Mouse (Mus musculus) macrophage (primary cell): ENCODE measurements around the gene Hist2h2ab. TPM values are rescaled to one million over a fixed set of nuclear protein-coding genes. Genes with fewer than 3 reads are reported as not detected.
"Not testable (repeated sequence)": the region's sequence is repeated elsewhere in the genome, so short reads cannot be mapped to it uniquely, and the experiment has no call there.

ENCODE experiments used
- H3K27ac ChIP-seq: fragments of 350-480 bp; formaldehyde crosslinking; 2 replicates; pipeline ENCODE4 v1.9.0; 2021
- H3K36me3 ChIP-seq: fragments of 350-480 bp; formaldehyde crosslinking; 2 replicates; pipeline ENCODE4 v1.9.0; 2021; ENCODE audit errors: inconsistent target
- H3K4me3 ChIP-seq: fragments of 350-480 bp; formaldehyde crosslinking; 2 replicates; pipeline ENCODE4 v1.9.0; 2021; ENCODE audit errors: inconsistent target
- H3K79me2 ChIP-seq: fragments of 350-480 bp; formaldehyde crosslinking; 2 replicates; pipeline ENCODE4 v1.9.0; 2021; ENCODE audit errors: inconsistent target
- WGBS: methylation state at CpG from one replicate; pipeline ENCODE4 v1.1.7; 2026; ENCODE audit warnings: inconsistent platforms; ENCODE audit not compliant: missing documents; 5-methylcytosine and 5-hydroxymethylcytosine counted together
- polyA plus RNA-seq: library from polyadenylated mRNA; stranded (reverse); fragments of 250-400 nt; gene quantifications from 3 replicates; pipeline ENCODE4 v1.2.4, GENCODE M21; 2018; ENCODE audit warnings: inconsistent platforms

Hist2h2ab gene
- polyA plus RNA-seq, 1 experiment from 2014 or later = not detected

DNA sequence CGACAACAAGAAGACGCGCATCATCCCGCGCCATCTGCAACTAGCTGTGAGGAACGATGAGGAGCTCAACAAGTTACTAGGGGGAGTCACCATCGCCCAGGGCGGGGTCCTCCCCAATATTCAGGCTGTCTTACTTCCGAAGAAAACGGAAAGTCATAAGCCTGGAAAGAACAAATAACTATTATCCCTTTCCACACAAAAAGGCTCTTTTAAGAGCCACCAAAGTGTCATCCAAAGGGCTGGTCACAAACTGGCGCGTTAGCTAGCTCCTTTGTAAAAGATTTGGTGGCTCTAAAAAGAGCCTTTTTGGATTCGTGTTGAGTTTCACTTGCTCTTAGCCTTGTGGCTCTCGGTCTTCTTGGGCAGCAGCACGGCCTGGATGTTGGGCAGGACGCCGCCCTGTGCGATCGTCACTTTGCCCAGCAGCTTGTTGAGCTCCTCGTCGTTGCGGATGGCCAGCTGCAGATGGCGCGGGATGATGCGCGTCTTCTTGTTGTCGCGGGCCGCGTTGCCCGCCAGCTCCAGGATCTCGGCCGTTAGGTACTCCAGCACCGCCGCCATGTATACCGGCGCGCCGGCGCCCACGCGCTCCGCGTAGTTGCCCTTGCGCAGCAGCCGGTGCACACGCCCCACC is 583 bp downstream of the Hist2h2ab start:
- peak overlapping the region; percentile 95 for H3K27ac ChIP-seq
- H3K36me3 ChIP-seq = not testable (repeated sequence)
- under 1% methylated on average over 18 of the region's 47 CpGs for WGBS
- peaks cover 37% of the 10 kb centered on the region for H3K79me2 ChIP-seq
- peak overlapping the region; percentile 74 for H3K4me3 ChIP-seq

DNA sequence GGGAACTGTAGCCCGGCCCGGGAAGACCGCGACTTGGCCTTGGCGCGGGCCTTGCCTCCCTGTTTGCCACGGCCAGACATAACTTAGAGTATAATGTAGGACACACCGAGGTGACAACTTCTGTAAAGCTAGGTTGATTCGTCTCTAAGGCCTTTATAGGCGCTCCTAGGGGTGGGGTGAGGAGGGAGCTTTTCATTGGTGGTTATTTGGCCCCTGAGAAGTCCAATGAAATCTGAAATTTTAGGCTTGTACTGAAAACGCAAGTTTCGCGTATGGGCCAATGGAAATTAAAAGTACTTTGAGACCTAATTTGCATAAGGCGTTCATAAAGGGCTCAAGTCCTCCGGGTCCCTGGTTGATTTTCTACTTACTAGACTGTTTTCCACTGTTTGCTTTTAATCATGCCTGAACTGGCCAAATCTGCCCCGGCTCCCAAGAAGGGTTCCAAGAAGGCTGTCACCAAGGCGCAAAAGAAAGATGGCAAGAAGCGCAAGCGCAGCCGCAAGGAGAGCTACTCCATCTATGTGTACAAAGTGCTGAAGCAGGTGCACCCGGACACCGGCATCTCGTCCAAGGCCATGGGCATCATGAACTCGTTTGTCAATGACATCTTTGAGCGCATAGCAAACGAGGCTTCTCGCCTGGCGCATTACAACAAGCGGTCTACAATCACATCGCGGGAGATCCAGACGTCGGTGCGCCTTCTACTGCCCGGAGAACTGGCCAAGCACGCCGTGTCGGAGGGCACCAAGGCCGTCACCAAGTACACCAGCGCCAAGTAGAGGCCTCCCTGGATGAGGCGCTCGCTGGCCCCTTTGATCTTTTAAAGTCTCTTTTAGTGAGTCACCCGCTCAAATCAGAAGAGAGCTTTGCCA is 1.3 kb downstream of the Hist2h2ab start, which contains the start of the genes Hist2h2ac and Hist2h2be:
Gene Hist2h2ac (minus strand): TSS at position 116 of the 875 bp plus-strand sequence.
Gene Hist2h2be (plus strand): TSS at position 355 of the 875 bp plus-strand sequence.
- peak within 1 kb of the TSS; percentile 74 for H3K4me3 ChIP-seq
- peak within 1 kb of the TSS; percentile 95 for H3K27ac ChIP-seq
- peaks cover 45% of the 10 kb centered on the region for H3K79me2 ChIP-seq
- H3K36me3 ChIP-seq = no peaks in the 10 kb centered on the region
- WGBS = 0% methylated on average over 35 of the region's 43 CpGs

DNA sequence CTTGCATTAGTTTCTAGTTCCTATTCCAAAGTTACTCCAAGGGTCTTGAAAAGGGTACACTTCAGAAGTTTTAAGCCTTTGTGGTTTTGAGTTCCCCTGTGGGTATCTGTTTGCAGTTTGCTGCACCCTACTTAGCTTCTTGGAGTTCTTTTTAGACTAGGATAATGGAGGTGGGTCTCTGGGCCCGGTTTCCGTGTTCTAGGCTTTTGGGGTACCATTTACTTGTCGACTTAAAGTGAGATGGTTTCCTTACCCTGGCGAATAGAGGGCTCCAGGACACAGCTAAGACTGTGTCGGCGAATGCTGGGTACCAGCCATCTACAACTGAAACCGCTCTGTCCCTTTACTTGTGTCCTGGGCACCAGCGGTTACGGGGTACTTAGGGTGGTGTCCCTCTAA is 2.0 kb downstream of the Hist2h2ab start:
- WGBS = 10% methylated on average over 9 of the region's 9 CpGs
- Histone ChIP-seq H3K4me3 (peak overlapping the region; percentile 58), H3K27ac (peak overlapping the region; percentile 92), H3K79me2 (peaks cover 46% of the 10 kb centered on the region), H3K36me3 (no peaks in the 10 kb centered on the region)

DNA sequence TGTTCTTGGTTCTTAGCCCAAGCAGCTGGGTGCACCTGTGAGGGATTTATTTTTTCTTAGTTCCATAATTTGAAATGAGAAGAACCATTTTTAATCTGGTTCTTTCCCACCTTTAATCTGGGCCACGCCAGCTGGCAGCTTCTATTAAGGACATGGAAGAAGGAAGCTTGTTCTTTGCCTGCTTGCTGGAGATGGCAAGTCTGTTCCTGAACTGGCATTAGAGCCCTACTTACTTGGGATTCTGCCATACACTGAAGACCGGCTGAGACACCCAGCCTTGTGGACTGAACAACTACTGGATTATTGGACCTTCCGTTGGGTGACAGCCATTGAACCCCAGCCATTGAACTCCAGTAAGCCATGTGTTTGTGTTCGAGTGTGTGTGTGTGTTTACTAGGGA is 3.1 kb downstream of the Hist2h2ab start:
- Histone ChIP-seq H3K36me3 (no peaks in the 10 kb centered on the region), H3K27ac (peak overlapping the region; percentile 92), H3K79me2 (peaks cover 46% of the 10 kb centered on the region), H3K4me3 (peak overlapping the region; percentile 58)
- WGBS = 93% methylated on average over 4 of the region's 4 CpGs

DNA sequence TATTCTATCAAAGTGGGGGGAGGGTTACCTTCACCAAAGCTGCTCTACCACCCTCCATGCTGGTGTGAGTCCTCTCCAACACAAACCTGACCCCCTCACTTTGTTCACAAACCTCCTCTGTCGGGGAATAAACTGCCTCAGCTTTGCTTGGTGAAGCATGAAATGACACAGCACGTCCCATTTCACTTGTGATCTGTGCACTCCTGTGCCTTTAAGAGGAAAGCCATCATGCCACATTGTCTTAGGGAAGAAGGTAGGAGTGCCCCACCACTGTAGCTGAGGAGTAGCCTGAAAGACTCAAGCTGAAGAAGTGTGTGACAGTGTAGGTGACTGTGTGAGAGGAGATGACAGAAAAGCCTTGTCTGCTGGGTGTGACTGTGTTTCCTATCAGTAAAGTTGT is 5.8 kb downstream of the Hist2h2ab start:
- Histone ChIP-seq H3K36me3 (no peaks in the 10 kb centered on the region), H3K79me2 (peaks cover 46% of the 10 kb centered on the region), H3K27ac (peak overlapping the region; percentile 94), H3K4me3 (no peak overlapping the region)
- WGBS = 90% methylated on average over 2 of the region's 2 CpGs

DNA sequence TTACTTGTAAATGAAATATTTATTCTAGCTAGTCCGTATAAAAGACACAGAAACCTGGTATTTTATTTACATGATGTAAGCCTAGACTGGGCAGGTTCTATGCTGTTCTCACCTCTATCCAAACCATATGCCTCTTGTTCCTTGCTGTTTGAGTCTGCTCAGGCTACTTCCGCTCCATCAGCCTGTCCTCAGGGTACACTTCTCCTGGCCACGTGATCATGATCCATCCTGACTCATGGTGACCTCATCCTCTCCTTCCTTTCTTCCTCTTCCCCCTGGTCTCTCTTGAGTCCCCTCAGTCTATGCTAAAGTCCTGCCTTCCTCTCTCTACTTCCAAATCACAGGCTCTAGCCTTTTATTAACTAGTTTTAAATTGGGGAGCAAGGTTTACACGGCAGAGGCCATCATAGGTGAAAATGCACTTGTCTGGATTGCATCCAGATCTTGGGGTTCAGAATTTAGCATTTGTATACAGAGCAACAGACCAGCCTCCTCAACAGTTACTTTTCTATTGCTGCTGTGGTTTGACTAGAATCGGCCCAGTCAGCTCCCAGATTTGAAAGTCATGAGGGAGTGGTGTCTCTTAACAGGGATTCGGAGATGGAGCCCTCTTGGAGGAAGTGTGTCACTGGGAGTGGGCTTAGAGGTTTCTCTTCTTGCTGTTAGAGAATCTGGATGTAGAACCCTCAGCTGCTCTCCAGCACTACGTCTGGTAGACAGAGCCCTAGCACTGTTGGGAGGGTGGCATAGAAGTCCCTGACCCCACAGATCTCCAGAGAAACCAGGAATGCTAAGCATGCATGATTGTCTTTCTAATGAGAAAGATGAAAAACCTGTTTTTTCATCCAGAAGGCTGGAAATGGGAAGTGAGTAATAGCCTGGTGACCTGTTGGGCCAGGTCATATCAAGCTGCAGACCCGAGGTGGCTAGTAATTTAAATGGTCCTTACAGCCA is 7.3 kb downstream of the Hist2h2ab start:
- Histone ChIP-seq H3K27ac (peak overlapping the region; percentile 94), H3K79me2 (peaks cover 41% of the 10 kb centered on the region), H3K36me3 (no peaks in the 10 kb centered on the region), H3K4me3 (no peak overlapping the region)
- 28% methylated on average over 8 of the region's 8 CpGs for WGBS

DNA sequence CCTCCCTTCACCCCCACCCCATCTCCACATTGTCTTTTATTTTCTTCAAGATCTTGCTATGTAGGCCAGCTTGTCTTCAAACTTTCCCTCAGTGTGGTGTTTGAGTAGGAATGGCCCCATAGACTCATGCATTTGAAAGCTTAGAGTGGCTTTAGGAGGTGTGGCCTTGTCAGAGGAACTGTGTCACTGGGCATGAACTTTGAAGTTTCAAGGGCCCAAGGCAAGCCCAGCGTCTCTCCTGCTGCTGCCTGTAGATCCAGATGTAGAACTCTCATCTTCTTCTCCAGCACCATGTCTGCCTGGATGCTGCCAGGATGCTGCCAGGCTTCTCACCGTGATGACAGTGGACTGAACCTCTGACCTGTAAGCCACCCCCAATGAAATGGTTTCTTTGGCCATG is 9.2 kb downstream of the Hist2h2ab start:
- H3K79me2 ChIP-seq = peaks cover 23% of the 10 kb centered on the region
- WGBS = 77% methylated on average over 2 of the region's 2 CpGs
- H3K4me3 ChIP-seq = no peak overlapping the region
- H3K27ac ChIP-seq = peak overlapping the region; percentile 94
- H3K36me3 ChIP-seq = no peaks in the 10 kb centered on the region

DNA sequence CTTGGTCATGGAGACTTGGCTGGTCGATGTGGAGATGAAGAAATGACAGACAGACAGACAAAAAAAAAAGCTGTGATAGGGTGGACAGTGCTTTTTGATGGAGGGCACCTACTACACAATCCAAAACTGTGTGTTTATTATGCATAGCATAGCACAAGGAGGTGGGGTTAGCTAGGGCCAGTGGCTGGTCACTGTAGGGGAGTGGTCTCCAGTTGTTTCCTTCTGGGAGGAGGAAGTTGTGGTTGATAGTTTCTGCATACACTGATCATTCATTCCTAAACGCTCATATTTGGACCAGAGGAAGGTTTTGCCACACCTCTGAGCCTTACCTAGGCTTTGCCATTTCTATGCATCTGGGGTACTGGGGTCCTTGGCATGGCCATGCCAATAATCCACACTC is 10.7 kb downstream of the Hist2h2ab start:
- no peaks in the 10 kb centered on the region for H3K36me3 ChIP-seq
- no peak overlapping the region for H3K4me3 ChIP-seq
- no peak overlapping the region for H3K27ac ChIP-seq
- peaks cover 7% of the 10 kb centered on the region; the same call in 1 of the 2 replicates for H3K79me2 ChIP-seq
- WGBS = 50% methylated on average over 2 of the region's 2 CpGs

DNA sequence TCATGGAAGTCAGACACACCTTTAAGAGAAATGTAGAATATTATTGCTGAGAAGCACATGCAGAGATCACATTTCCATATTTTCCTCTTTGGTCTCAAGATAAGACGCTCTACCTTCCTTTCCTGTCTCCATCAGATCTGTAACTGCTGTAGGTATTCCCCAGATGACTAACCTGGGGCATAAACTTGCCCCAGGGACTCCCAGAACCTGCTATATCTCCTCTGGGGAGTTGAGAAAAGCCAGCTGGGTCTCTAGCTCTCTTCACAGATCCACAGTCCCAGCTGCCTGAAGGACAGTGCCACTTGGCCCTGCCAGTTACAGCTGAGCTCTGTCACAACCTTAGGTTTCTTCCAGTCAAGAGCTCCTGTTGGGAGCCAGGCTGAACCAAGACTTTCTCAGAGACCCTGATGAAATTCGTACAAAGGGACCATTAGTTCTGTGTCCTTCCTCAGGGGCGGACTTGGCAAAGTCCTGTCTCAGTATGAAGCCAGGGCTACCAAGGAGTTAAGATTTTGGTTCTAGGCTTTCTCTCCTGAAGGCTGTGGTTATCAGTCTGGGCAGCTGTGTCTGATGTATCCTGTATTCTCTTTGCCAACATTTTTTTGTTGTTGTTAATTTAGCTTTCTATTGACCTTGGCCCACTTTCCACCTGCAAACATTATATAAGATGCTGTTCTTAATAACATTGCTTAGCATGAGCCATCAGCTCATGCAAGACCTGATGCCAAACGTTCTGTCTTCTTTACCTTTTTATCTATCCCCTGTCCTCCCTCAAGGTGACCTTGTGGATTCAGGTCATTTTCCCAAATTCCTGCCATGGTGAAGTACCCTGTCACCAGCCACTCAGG is 11.5 kb downstream of the Hist2h2ab start:
- Histone ChIP-seq H3K36me3 (no peaks in the 10 kb centered on the region), H3K27ac (no peak overlapping the region), H3K79me2 (no peaks in the 10 kb centered on the region), H3K4me3 (no peak overlapping the region)
- 93% methylated on average over 4 of the region's 4 CpGs for WGBS

DNA sequence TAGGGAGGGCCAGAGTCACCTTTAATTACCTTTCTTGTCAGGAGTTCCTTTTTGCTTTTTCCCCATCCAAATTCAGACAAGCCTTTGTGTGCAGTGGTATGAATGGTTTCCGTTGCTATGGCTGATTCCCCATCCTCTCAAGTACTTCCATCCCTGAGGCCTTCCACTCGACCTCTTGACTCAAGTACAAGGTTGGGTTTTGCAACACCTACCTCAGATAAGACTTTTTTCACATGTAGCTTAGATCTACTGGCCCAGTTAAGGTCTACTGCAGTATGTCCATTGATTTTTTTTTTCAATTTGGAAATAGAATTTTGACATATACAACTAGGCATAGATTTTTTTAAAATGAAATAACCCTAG is 12.1 kb downstream of the Hist2h2ab start:
- Histone ChIP-seq H3K36me3 (no peaks in the 10 kb centered on the region), H3K79me2 (no peaks in the 10 kb centered on the region), H3K27ac (no peak overlapping the region), H3K4me3 (no peak overlapping the region)
- 79% methylated on average over 2 of the region's 2 CpGs for WGBS

DNA sequence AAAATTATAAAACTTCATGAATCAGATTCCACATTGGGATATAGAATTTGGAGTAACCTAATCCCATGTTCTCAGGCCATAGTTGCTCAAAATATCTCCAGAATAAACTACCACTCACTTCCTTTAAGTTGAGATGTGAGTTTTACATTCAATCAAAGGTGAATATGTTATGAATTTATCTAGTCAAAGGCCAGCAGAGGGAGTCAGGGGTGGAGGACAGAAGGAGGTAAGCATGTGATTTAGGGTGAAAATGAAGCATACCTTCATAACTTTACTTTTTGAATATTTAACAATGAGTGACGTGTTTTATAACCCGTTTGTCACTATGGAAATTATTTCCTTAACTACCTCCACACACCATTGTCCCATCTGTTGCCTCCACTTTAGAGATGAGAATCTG is 15.2 kb downstream of the Hist2h2ab start:
- Histone ChIP-seq H3K79me2 (no peaks in the 10 kb centered on the region), H3K36me3 (no peaks in the 10 kb centered on the region), H3K4me3 (no peak overlapping the region), H3K27ac (no peak overlapping the region)
- WGBS = 100% methylated on average over 2 of the region's 2 CpGs

DNA sequence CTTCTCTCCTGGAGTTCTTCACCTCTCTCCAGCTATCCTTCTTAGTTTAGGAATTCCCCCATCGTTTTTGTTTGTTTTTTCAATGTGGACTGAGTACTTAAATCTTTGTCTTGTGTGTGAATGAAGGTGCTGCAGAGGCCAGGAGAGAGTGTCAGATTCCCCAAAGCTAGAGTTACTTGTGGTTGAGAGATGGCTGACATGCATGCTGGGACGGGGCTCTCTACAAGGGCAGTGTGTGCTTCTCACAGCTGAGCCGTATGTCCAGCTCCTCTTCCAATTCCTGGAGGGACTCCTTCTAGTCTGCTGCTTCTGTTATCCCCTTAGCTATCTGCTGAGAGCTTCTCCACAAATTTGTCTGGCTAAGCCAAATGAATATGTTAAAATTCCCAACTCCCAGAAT is 16.2 kb downstream of the Hist2h2ab start:
- Histone ChIP-seq H3K4me3 (no peak overlapping the region), H3K36me3 (no peaks in the 10 kb centered on the region), H3K79me2 (no peaks in the 10 kb centered on the region), H3K27ac (no peak overlapping the region)
- WGBS = 77% methylated on average over 3 of the region's 3 CpGs

DNA sequence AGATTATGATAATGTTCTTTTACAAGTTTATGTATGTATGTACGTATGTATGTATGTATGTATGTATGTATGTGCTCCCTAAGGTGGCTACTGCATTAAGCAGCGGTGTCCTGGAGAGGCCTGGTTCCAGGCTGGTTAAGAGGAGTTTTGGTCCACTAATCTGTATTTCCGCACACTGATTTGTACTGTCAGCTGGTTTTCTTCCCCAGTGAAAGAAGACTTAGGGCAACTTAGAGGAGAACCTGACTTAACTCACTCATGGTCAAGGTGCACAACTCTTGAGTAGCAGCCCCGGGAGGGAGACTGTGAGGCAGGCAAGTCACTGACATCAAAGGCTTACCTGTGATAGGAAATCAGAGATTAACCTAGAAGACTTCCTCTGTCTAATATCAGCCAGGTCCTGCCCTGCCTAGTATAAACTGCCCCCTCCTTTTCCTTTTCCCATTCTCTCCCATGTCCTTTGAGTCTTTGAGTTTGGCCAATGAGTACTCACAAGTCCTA is 17.2 kb downstream of the Hist2h2ab start:
- Histone ChIP-seq H3K36me3 (no peaks in the 10 kb centered on the region), H3K27ac (peak overlapping the region; percentile 74), H3K79me2 (no peaks in the 10 kb centered on the region), H3K4me3 (peak overlapping the region; percentile 43)
- WGBS = 91% methylated on average over 4 of the region's 4 CpGs
